In the genomic region with DNA sequence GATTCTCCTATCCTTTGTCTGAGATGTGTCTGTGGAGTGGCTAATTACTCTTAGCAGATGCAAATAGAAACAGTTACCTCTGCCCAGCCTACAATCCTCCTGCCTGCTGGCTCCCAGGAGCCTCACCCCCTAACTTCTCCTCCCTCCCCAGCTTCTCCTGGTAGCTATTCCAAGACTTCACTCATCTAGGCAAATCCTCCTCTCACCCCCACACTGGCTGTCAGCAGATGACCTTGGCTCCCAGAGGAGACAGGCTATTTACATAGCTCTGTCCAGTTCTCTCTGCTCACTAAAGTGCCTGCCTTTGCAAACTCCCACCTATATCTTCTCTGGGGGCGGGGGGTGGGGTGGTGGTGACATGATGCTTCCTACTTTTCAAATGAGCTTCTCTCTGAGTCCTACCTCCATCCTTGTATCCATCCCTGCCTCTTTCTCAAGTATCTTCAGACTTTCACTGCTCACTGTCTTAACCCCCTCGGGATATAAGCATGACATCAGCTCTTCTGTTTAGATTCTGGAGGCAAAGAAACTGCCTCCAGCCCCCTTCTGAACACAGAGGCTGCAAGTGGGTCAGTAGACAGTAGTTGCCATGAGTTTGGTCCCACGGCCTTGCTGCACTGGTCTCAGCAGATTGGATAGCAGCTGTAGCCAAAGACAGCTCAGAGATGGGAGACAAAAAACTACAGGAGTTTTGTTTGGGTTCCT, we compare ENCODE assay signal across 11 mouse cellular contexts. TPM values are rescaled to one million over a fixed set of nuclear protein-coding genes. Genes with fewer than 3 reads are reported as not detected.
DNase-seq lines count a peak whose midpoint lies in the region; ATAC-seq and TF ChIP-seq lines count a peak whose summit lies in the region.
"Had no signal": no experiment of that assay in that cellular context is flagged by ENCODE, and none has a peak within 500 bp of the region (broad histone marks: within the 10 kb centered on the region; RNA-seq: fewer than 3 reads in every experiment).

No protein-coding gene starts in this region.

- no peaks in the 10 kb centered on the region for H3K27me3 ChIP-seq in heart, embryonic 11.5 days (ENCODE audit: control insufficient read depth, insufficient read depth, low read length)
- no peaks in the 10 kb centered on the region for H3K27me3 ChIP-seq in neural tube, embryonic 12.5 days (replicated peaks)
- H3K27me3 ChIP-seq in neural tube, embryonic 15.5 days (replicated peaks), result no peaks in the 10 kb centered on the region
- H3K27me3 ChIP-seq in heart, postnatal 0 days (ENCODE audit: control insufficient read depth, insufficient read depth, low read length), result no peaks in the 10 kb centered on the region
- H3K27me3 ChIP-seq: embryonic facial prominence, embryonic 12.5 days; liver, embryonic 13.5 days had no signal

- peak overlapping the region; percentile 27 for H3K4me2 ChIP-seq in heart, embryonic 11.5 days
- H3K4me2 ChIP-seq in neural tube, embryonic 12.5 days (replicated peaks), result no peak overlapping the region
- no peak overlapping the region for H3K4me2 ChIP-seq in neural tube, embryonic 15.5 days
- H3K4me2 ChIP-seq in heart, postnatal 0 days (ENCODE audit: low read depth, low read length), result no peak overlapping the region
- H3K4me2 ChIP-seq: embryonic facial prominence, embryonic 12.5 days; liver, embryonic 13.5 days had no signal

- WGBS in heart, embryonic 11.5 days (ENCODE audit: insufficient replicate concordance), result 26% methylated on average over 3 of the region's 3 CpGs
- WGBS in neural tube, embryonic 12.5 days, result 53% methylated on average over 3 of the region's 3 CpGs
- WGBS in neural tube, embryonic 15.5 days, result 56% methylated on average over 3 of the region's 3 CpGs
- 16% methylated on average over 3 of the region's 3 CpGs for WGBS in heart, postnatal 0 days

- H3K4me1 ChIP-seq in heart, embryonic 11.5 days (ENCODE audit: control insufficient read depth, insufficient read depth, low read length), result peaks cover 12% of the 10 kb centered on the region
- peaks cover 6% of the 10 kb centered on the region; the same call in 1 of the 2 replicates for H3K4me1 ChIP-seq in neural tube, embryonic 12.5 days
- peaks cover 4% of the 10 kb centered on the region; the same call in 1 of the 2 replicates for H3K4me1 ChIP-seq in neural tube, embryonic 15.5 days
- H3K4me1 ChIP-seq in heart, postnatal 0 days (ENCODE audit: control insufficient read depth, insufficient read depth), result peaks cover 8% of the 10 kb centered on the region; the same call in 1 of the 2 replicates
- H3K4me1 ChIP-seq: embryonic facial prominence, embryonic 12.5 days had no signal

- no peak for TF ChIP-seq CTCF in heart, postnatal 0 days (IDR thresholded peaks at IDR 0.05; ENCODE audit: low read depth)

- no peaks in the 10 kb centered on the region for H3K36me3 ChIP-seq in heart, embryonic 11.5 days (ENCODE audit: control insufficient read depth, insufficient read depth, low read length)
- H3K36me3 ChIP-seq in neural tube, embryonic 12.5 days, result no peaks in the 10 kb centered on the region
- no peaks in the 10 kb centered on the region for H3K36me3 ChIP-seq in neural tube, embryonic 15.5 days
- no peaks in the 10 kb centered on the region for H3K36me3 ChIP-seq in heart, postnatal 0 days (replicated peaks; ENCODE audit: control insufficient read depth, insufficient read depth, low read length)
- H3K36me3 ChIP-seq: embryonic facial prominence, embryonic 12.5 days; liver, embryonic 13.5 days had no signal

- ATAC-seq in heart, embryonic 11.5 days (replicated peaks; ENCODE audit: insufficient number of reproducible peaks, low FRiP score, low TSS enrichment), result peak; percentile 59; the same call in 1 of the 2 replicates
- peak; percentile 27; the same call in 1 of the 2 replicates for ATAC-seq in neural tube, embryonic 12.5 days (ENCODE audit: low FRiP score, low read depth)
- ATAC-seq in neural tube, embryonic 15.5 days (ENCODE audit: low FRiP score), result no peak
- ATAC-seq in heart, postnatal 0 days (ENCODE audit: insufficient read depth, low read depth), result peak; percentile 56

- TF ChIP-seq EP300 in heart, postnatal 0 days (IDR thresholded peaks at IDR 0.05; ENCODE audit: low read depth), result no peak

- no peaks in the 10 kb centered on the region for H3K9me3 ChIP-seq in heart, embryonic 11.5 days (replicated peaks; ENCODE audit: control insufficient read depth, low read length)
- H3K9me3 ChIP-seq in neural tube, embryonic 12.5 days, result no peaks in the 10 kb centered on the region
- no peaks in the 10 kb centered on the region for H3K9me3 ChIP-seq in neural tube, embryonic 15.5 days (replicated peaks)
- no peaks in the 10 kb centered on the region for H3K9me3 ChIP-seq in heart, postnatal 0 days (replicated peaks; ENCODE audit: control insufficient read depth, low read length)
- H3K9me3 ChIP-seq: embryonic facial prominence, embryonic 12.5 days; liver, embryonic 13.5 days had no signal

- DNase-seq in heart, postnatal 4 days, result no peak
- DNase-seq in ZHBTc4 (ENCODE audit: low read depth, low spot score), result peak; percentile 69
- DNase-seq in heart, postnatal 0 days (ENCODE audit: low spot score), result peak; percentile 29
- no peak for DNase-seq in lung, postnatal 25 days (ENCODE audit: low spot score)
- DNase-seq: gastrocnemius, postnatal 25 days; kidney, adult 18-20 months; liver, embryonic 13.5 days had no signal

- no peak overlapping the region for H3K4me3 ChIP-seq in heart, embryonic 11.5 days (ENCODE audit: low read depth, low read length)
- H3K4me3 ChIP-seq in neural tube, embryonic 12.5 days, result no peak overlapping the region
- H3K4me3 ChIP-seq in neural tube, embryonic 15.5 days (replicated peaks), result no peak overlapping the region
- no peak overlapping the region for H3K4me3 ChIP-seq in heart, postnatal 0 days (ENCODE audit: low read depth, low read length)
- H3K4me3 ChIP-seq: embryonic facial prominence, embryonic 12.5 days; liver, embryonic 13.5 days had no signal

- H3K27ac ChIP-seq in heart, embryonic 11.5 days (ENCODE audit: low read depth, low read length), result peak overlapping the region; percentile 66
- H3K27ac ChIP-seq in neural tube, embryonic 12.5 days, result no peak overlapping the region
- no peak overlapping the region for H3K27ac ChIP-seq in neural tube, embryonic 15.5 days (replicated peaks)
- no peak overlapping the region for H3K27ac ChIP-seq in heart, postnatal 0 days (ENCODE audit: low read depth)
- H3K27ac ChIP-seq: embryonic facial prominence, embryonic 12.5 days; liver, embryonic 13.5 days had no signal

- H3K9ac ChIP-seq in heart, embryonic 11.5 days (ENCODE audit: low read depth, low read length), result no peak overlapping the region
- no peak overlapping the region for H3K9ac ChIP-seq in neural tube, embryonic 12.5 days
- H3K9ac ChIP-seq in neural tube, embryonic 15.5 days (replicated peaks), result no peak overlapping the region
- no peak overlapping the region for H3K9ac ChIP-seq in heart, postnatal 0 days (replicated peaks; ENCODE audit: low read depth, low read length)
- H3K9ac ChIP-seq: embryonic facial prominence, embryonic 12.5 days; liver, embryonic 13.5 days had no signal

RNA-seq across cellular contexts. Expression of a gene that starts 41.9 kb away (rescaled TPM):
- polyA plus RNA-seq in heart, embryonic 11.5 days (2014; fragmentation: Nextera tagmentation; extraction: Ambion mirVana), result 0.34 and 0.39 TPM in 2 replicates
- under 1 TPM in 1 of 2 experiments, not detected in 1; 0.18 TPM for total RNA-seq in heart, postnatal 4 days (2021)
- polyA plus RNA-seq in neural tube, embryonic 12.5 days (2016; fragmentation: Nextera tagmentation; extraction: Ambion mirVana), result 0.15 TPM in 2 replicates
- 0.14 and 0.45 TPM in 2 replicates for polyA plus RNA-seq in neural tube, embryonic 15.5 days (2015; fragmentation: Nextera tagmentation; extraction: Ambion mirVana)
- total RNA-seq in heart, postnatal 0 days (2014; rRNA removed; ENCODE audit: low replicate concordance), result 2.7 TPM in 1 of 2 replicates, not detected in the other
- polyA plus RNA-seq in heart, postnatal 0 days (2015; fragmentation: Nextera tagmentation; extraction: Ambion mirVana), result 0.05 and 0.14 TPM in 2 replicates

Comparison
In these comparisons a context has a peak if more than half of its experiments do, and no peak if none do; other contexts are left out.
1. DNase-seq: peak in ZHBTc4 (single experiment) and heart, postnatal 0 days (single experiment); none in heart, postnatal 4 days (single experiment) and lung, postnatal 25 days (single experiment).